Mouse (Mus musculus): ENCODE data around the gene Srd5a1.
"Not testable (repeated sequence)": the region's sequence is repeated elsewhere in the genome, so short reads cannot be mapped to it uniquely, and the experiment has no call there.

Gene Srd5a1

GRCm38 (mm10) chr13:69611398-69612174 lies at the start of gene Srd5a1:
Gene Srd5a1 (minus strand): TSS chr13:69611442.
- peak; percentile 99 to 100 for DNase-seq

- DNase-seq: no peak
These were observed 43.3 kb upstream of the Srd5a1 start for GRCm38 (mm10) chr13:69654508-69654907.

DNA sequence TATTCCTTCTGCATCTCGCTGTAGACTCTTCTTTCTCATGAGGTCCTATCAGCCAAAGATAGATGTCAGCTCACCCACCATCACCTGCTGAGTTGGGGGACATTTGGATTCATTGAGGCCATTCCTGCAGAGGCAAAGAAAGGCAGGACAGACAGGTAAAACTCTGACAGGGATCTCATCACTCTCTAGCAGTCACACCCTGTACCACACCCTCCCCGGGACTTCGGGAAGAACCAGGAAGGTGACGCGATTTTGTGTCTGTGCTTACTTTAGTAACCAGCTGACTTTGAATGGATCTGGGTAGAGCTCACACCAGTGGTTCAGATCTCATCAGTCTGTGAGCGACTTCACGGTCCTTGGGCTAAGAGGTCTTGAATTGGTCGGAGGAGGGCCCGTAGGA lies 35.2 kb upstream of the Srd5a1 start:
- DNase-seq: no peak

GRCm38 (mm10) chr13:69645694-69646423 lies 34.6 kb upstream of the Srd5a1 start:
- peak in 1 of 2 experiments; percentile 23 for DNase-seq

GRCm38 (mm10) chr13:69644427-69645166 lies 33.4 kb upstream of the Srd5a1 start:
- no peak for DNase-seq

GRCm38 (mm10) chr13:69643937-69644336 lies 32.7 kb upstream of the Srd5a1 start:
- no peak for DNase-seq

GRCm38 (mm10) chr13:69642656-69643216 lies 31.5 kb upstream of the Srd5a1 start:
- no peak for DNase-seq

- DNase-seq: no peak
These were observed 29.8 kb upstream of the Srd5a1 start for GRCm38 (mm10) chr13:69641017-69641416.

- DNase-seq: no peak
These were observed 29.3 kb upstream of the Srd5a1 start for GRCm38 (mm10) chr13:69640541-69640940.

GRCm38 (mm10) chr13:69640126-69640525 lies 28.9 kb upstream of the Srd5a1 start:
- DNase-seq: no peak

DNA sequence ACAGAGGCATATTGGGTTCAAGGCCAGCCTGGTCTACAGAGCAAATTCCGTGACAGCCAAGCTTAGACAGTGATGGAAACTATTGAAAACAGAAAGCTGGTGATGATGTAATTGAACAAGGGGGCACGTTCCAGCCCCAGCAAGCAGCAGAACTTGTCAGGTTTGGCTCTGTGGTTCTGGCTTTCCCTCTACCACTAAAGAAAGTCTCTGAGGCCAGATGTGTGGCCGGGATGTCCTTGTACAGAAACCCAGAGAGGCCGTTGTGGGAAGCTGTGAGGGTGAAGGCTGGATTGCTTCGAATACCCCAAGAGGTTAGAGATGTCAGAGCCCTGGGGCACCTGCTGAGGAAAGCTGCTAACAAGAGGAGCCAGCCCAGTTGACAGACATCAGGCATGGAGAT lies 28.0 kb upstream of the Srd5a1 start:
- no peak for DNase-seq

GRCm38 (mm10) chr13:69638108-69638626 lies 26.9 kb upstream of the Srd5a1 start:
- no peak for DNase-seq

- DNase-seq: peak in 1 of 2 experiments; percentile 0
These were observed 26.4 kb upstream of the Srd5a1 start for GRCm38 (mm10) chr13:69637657-69638056.

GRCm38 (mm10) chr13:69636816-69637215 lies 25.6 kb upstream of the Srd5a1 start:
- DNase-seq: peak in 1 of 2 experiments; percentile 0

DNA sequence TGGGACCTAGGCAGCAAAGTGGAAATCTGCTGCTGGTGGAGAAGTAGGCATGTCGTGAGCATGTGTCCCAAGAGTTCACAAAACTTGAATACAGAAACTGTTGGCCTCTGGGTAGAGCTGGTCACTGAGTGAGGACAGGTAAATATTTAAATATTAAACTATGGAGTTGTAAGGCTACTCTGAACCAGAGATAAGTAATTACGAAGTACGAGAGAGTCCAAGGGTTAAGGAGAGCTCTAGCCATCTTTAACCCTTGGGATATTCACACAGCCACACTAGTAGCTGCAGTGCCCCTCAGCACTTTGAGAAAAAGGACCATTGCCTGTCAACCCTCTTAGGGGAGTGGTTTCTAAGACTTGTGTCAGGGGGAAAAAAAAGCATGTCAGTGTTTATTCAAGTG lies 25.1 kb upstream of the Srd5a1 start:
- DNase-seq: no peak

DNA sequence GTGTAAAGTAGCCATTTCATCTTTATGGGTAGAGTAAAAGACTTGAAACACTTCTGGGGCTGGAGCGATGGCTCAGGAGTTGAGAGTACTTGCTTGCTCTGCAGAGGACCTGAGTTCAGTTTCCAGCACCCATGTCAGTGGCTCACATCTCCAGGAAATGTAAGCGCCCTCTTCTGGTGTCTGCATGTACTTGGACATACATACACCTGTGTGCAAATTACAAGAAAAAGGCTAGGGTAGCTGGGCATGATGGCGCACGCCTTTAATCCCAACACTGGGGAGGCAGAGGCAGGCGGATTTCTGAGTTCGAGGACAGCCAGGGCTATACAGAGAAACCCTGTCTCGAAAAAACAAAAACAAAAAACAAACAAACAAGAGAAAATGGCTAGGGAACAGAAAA lies 24.6 kb upstream of the Srd5a1 start:
- DNase-seq: not testable (repeated sequence)

DNA sequence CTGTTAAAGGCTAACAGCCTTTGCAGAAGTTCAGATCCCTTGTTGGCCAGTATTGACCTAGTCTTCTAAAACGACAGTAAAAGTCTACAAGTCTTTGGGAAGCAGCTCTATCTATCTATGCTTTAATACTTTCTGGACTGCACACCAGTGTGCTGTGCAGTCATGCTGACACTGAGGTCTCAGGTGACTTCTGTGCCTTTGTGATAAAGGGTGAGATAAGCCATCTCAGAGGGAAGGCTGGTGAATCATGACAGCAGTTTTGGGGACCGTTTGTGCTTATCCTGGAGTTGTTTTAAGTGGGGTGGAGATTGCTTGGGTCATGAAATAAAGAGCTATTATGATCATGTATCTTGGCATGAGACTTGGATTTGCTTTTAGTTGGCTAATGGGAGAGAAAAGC lies 22.7 kb upstream of the Srd5a1 start:
- DNase-seq: no peak

GRCm38 (mm10) chr13:69633551-69633950 lies 22.3 kb upstream of the Srd5a1 start:
- DNase-seq: peak in 1 of 2 experiments; percentile 3

DNA sequence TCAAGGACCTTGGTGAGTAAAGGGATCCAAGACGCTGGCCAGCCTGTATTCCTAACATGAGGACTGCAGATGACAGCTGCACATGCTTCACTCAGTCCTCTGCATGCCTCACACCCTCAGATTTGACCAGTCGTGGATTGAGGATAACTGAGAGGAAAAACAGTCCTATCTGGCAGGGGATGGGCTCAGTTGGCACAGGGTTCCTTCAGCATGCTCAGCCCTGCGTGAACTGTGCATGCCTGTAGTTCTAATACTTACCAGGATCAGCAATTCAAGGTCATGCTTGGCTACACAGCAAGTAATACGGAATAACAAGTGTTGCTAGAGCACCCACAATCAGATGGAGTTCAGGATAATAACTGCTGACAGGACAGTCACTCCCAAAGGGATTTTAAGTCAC lies 20.4 kb upstream of the Srd5a1 start:
- DNase-seq: peak in 1 of 2 experiments; percentile 1

DNA sequence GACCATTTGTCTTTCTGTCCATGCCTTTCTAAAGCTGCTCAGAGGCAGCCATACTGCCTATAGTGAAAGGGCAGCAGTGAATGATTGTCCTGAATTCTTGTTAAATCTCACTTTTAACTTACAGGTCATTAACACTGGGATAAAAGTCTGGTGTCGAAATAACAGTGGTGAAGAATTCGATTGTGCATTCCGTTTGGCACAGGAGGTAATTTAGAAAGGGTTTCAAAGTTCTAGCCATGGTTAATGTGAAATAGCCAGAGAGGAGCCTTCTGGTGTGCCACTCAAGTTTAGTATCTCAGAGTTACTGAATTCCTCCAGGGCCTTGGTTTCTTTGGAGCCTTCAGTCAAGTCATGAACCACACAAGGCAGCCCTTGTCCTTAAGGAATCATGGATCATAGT lies 19.9 kb upstream of the Srd5a1 start:
- DNase-seq: peak in 1 of 2 experiments; percentile 0

GRCm38 (mm10) chr13:69630576-69630975 lies 19.3 kb upstream of the Srd5a1 start:
- DNase-seq: peak in 1 of 2 experiments; percentile 0

- DNase-seq: no peak
These were observed 16.7 kb upstream of the Srd5a1 start for GRCm38 (mm10) chr13:69627941-69628340.

DNA sequence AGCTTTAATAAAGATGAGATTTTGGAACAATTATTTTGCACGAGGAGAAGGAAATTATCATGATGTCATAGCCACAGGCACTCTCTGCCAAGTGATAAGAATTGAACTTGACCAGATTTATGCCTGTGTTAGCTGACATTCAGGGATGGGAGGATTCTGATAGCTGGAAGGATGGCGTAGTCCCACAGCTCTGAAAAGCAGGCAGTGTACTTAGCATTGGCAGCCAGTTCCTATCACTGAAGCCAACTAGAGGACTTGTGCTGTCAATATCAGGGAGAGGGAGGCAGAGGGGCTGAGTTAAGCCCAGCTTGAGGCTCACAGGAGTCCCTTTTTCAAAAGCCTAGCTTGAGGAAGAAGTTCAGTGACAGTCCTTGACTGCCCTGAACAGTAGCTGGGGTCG lies 13.3 kb upstream of the Srd5a1 start:
- DNase-seq: no peak

Data from cerebellum, postnatal 10 days (tissue).